Mouse (Mus musculus) limb, embryonic 12.5 days (tissue): ENCODE measurements at regions not wholly inside any gene's neighbourhood (a gene's known extent, or its start where the extent isn't known, plus 50 kb on each side); places are given as distances from the start of the nearest gene placed in this dataset.

Source experiments
- ATAC-seq: fragments of 200-750 bp; cut with Nextera tagmentation; 2 replicates; pipeline ENCODE4 v1.8.0; 2017; ENCODE audit warnings: low read depth, moderate TSS enrichment; ENCODE audit not compliant: insufficient number of reproducible peaks, insufficient read depth, low FRiP score, low TSS enrichment
- H3K27ac ChIP-seq: fragments of 300-500 bp; sonication (generic); 2 replicates; pipeline ENCODE4 v1.5.1; 2016; ENCODE audit warnings: mild to moderate bottlenecking, moderate library complexity
- H3K27me3 ChIP-seq: fragments of 300-500 bp; sonication (generic); 2 replicates; pipeline ENCODE4 v1.6.1; 2016; ENCODE audit warnings: mild to moderate bottlenecking, moderate library complexity
- H3K36me3 ChIP-seq: fragments of 300-500 bp; sonication (generic); 2 replicates; pipeline ENCODE4 v1.6.1; 2016; ENCODE audit warnings: mild to moderate bottlenecking, moderate library complexity
- H3K4me1 ChIP-seq: fragments of 300-500 bp; sonication (generic); replicated peaks from 2 replicates; pipeline ENCODE4 v1.6.1; 2016
- H3K4me2 ChIP-seq: fragments of 300-500 bp; sonication (generic); 2 replicates; pipeline ENCODE4 v1.6.1; 2016; ENCODE audit warnings: mild to moderate bottlenecking, moderate library complexity
- H3K4me3 ChIP-seq: fragments of 300-500 bp; sonication (generic); replicated peaks from 2 replicates; pipeline ENCODE4 v1.5.1; 2016; ENCODE audit warnings: mild to moderate bottlenecking
- H3K9ac ChIP-seq: fragments of 300-500 bp; sonication (generic); replicated peaks from 2 replicates; pipeline ENCODE4 v1.6.1; 2016; ENCODE audit warnings: mild to moderate bottlenecking, moderate library complexity
- H3K9me3 ChIP-seq: fragments of 300-500 bp; sonication (generic); 2 replicates; pipeline ENCODE4 v1.6.1; 2016; ENCODE audit warnings: mild to moderate bottlenecking, moderate library complexity
- WGBS: fragments of 180-500 bp; shearing (Covaris S2); methylation state at CpG from one replicate; pipeline ENCODE4 v1.1.7; 2016; 5-methylcytosine and 5-hydroxymethylcytosine counted together

GRCm38 (mm10) chr2:101371834-101372493 is 252.6 kb upstream of the Rag2 start:
- WGBS: 83% methylated on average over 7 of the region's 7 CpGs
- no peak for ATAC-seq

GRCm38 (mm10) chr2:101380595-101380994 is 243.9 kb upstream of the Rag2 start:
- Histone ChIP-seq H3K4me1 (no peaks in the 10 kb centered on the region), H3K4me2 (no peak overlapping the region), H3K27ac (no peak overlapping the region), H3K4me3 (no peak overlapping the region), H3K27me3 (no peaks in the 10 kb centered on the region), H3K9me3 (no peaks in the 10 kb centered on the region), H3K36me3 (no peaks in the 10 kb centered on the region), H3K9ac (no peak overlapping the region)
- WGBS: 74% methylated on average over 6 of the region's 6 CpGs
- no peak for ATAC-seq

More at GRCm38 (mm10) chr2:101371834-101372493, 252.6 kb upstream of the Rag2 start:
- Histone ChIP-seq H3K9me3 (no peaks in the 10 kb centered on the region), H3K4me2 (no peak overlapping the region), H3K27me3 (no peaks in the 10 kb centered on the region), H3K4me1 (no peaks in the 10 kb centered on the region), H3K36me3 (no peaks in the 10 kb centered on the region), H3K4me3 (no peak overlapping the region), H3K9ac (no peak overlapping the region), H3K27ac (no peak overlapping the region)

- ATAC-seq: no peak
- Histone ChIP-seq H3K4me3 (no peak overlapping the region), H3K4me1 (no peaks in the 10 kb centered on the region), H3K4me2 (no peak overlapping the region), H3K9ac (no peak overlapping the region), H3K27me3 (no peaks in the 10 kb centered on the region), H3K9me3 (no peaks in the 10 kb centered on the region), H3K36me3 (no peaks in the 10 kb centered on the region), H3K27ac (no peak overlapping the region)
- WGBS: 100% methylated on average over 1 of the region's 1 CpGs
Observed at GRCm38 (mm10) chr2:101415002-101415401, 209.5 kb upstream of the Rag2 start.

DNA sequence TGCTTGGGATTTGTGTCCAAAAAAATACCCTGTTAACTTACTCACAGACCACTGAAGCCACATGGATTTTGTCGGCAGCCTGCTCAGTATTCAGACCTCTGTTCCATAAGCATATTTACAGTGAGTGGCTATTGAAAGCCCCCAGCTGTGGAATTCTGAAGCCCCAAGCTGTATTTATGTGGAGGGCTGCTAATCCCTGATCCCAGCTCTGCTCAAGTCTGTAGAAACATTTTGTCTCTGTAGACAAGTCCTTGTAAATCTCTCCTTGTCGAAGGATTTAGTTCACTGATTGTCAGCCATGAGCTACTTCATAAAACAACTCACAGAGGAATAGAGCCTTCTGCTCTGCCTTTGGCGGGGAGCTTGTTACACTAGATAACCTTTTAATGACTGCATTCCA is 207.8 kb upstream of the Rag2 start:
- no peak for ATAC-seq
- Histone ChIP-seq H3K27ac (no peak overlapping the region), H3K4me2 (no peak overlapping the region), H3K4me1 (no peaks in the 10 kb centered on the region), H3K27me3 (no peaks in the 10 kb centered on the region), H3K4me3 (no peak overlapping the region), H3K36me3 (no peaks in the 10 kb centered on the region), H3K9ac (no peak overlapping the region), H3K9me3 (no peaks in the 10 kb centered on the region)
- WGBS: 66% methylated on average over 3 of the region's 3 CpGs

- Histone ChIP-seq H3K4me3 (no peak overlapping the region), H3K4me2 (no peak overlapping the region), H3K36me3 (no peaks in the 10 kb centered on the region), H3K4me1 (no peaks in the 10 kb centered on the region), H3K9me3 (no peaks in the 10 kb centered on the region), H3K9ac (no peak overlapping the region), H3K27ac (no peak overlapping the region), H3K27me3 (no peaks in the 10 kb centered on the region)
- ATAC-seq: no peak
- WGBS: 80% methylated on average over 8 of the region's 8 CpGs
Observed at GRCm38 (mm10) chr2:101433141-101433895, 191.2 kb upstream of the Rag2 start.

DNA sequence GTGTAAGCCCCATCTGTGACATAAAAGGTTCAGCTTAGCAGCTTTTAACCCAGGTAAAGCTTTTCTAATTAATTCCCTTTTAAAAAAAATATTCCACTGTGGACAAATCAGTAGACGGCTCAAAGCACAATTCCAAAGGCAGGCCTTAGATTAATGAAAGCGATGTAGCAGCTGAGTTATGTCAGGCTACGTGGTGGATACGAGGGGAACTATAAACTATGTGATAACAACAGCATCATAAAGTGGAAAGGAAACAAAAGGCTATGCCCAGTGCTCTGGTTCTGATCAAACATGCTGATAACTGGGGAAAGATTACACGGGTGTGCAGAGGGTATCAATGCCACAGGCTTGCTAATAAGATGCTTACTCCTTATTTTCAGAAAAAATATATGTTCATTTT is 184.3 kb upstream of the Rag2 start:
- 53% methylated on average over 5 of the region's 5 CpGs for WGBS
- no peak overlapping the region for H3K27ac ChIP-seq
- no peaks in the 10 kb centered on the region for H3K36me3 ChIP-seq
- no peak overlapping the region for H3K4me2 ChIP-seq
- no peaks in the 10 kb centered on the region for H3K27me3 ChIP-seq
- H3K9ac ChIP-seq: no peak overlapping the region
- no peak overlapping the region for H3K4me3 ChIP-seq
- ATAC-seq: no peak
- no peaks in the 10 kb centered on the region for H3K4me1 ChIP-seq
- H3K9me3 ChIP-seq: no peaks in the 10 kb centered on the region

GRCm38 (mm10) chr2:101441081-101441630 is 183.4 kb upstream of the Rag2 start:
- H3K27ac ChIP-seq: no peak overlapping the region
- no peak overlapping the region for H3K4me2 ChIP-seq
- no peaks in the 10 kb centered on the region for H3K4me1 ChIP-seq
- no peak overlapping the region for H3K9ac ChIP-seq
- H3K27me3 ChIP-seq: no peaks in the 10 kb centered on the region
- H3K4me3 ChIP-seq: no peak overlapping the region
- ATAC-seq: no peak
- no peaks in the 10 kb centered on the region for H3K9me3 ChIP-seq
- H3K36me3 ChIP-seq: no peaks in the 10 kb centered on the region
- 95% methylated on average over 5 of the region's 5 CpGs for WGBS

DNA sequence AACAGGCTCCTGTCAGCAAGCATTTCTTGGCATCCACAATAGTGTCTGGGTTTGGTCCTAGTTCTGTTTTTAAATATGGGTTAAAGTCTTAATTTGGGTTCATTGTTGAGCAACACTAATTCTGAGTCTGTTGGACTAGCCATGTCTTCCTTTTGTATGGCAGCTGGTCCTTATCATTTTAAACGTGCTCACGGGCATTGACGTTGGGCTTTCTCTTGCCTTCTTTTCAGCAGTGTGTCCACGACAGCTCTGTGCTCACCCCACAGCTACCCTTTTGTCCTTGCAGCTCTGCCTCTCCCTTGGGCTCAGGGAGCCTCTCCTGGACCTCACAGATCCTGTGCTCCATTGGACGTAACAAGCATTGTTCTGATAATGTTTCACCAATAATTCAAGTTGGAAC is 168.9 kb upstream of the Rag2 start:
- H3K9me3 ChIP-seq: no peaks in the 10 kb centered on the region
- H3K4me3 ChIP-seq: no peak overlapping the region
- ATAC-seq: no peak
- no peaks in the 10 kb centered on the region for H3K36me3 ChIP-seq
- 84% methylated on average over 5 of the region's 5 CpGs for WGBS
- H3K4me2 ChIP-seq: no peak overlapping the region
- H3K27ac ChIP-seq: no peak overlapping the region
- H3K9ac ChIP-seq: no peak overlapping the region
- H3K27me3 ChIP-seq: no peaks in the 10 kb centered on the region
- H3K4me1 ChIP-seq: no peaks in the 10 kb centered on the region

DNA sequence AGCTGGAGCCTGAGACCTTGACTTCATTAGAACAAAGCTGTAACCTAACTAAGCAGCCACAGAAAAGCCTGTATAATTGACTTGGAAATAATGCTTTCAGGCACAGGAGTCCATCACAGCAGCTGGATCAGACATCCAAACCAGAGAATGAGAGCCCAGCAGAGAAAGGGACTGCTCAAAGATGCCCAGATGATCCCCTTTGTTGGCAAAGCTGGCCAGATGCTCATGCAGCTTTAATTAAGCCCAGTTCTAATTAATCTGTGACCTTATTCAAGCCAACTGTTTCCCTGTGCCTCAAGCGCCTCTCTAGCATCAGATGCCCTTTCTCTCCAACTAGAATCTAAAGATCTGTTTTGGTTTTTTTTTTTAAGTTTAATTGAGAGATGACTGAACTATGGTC is 165.6 kb upstream of the Rag2 start:
- no peak for ATAC-seq
- WGBS: 79% methylated on average over 1 of the region's 1 CpGs

DNA sequence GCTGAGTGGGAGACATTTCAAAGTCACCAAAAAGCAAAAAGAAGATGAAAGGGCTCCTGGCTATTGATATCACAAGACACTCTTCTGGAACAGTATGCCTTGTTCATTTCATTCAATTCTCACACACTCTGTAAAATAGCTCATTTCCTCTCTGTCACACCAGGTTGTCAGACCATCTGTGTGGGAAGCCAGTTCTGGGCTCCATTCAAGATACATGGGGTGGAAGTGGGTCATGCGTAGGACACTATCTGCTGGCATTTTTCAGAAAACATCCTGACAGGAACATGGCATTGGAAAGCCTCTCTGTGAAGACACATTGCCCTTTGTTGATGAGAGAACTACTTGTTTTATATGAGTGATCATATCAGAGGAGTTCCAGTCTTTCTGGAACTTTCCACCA is 162.1 kb upstream of the Rag2 start:
- H3K27ac ChIP-seq: no peak overlapping the region
- ATAC-seq: no peak
- peaks cover 3% of the 10 kb centered on the region; the same call in 1 of the 2 replicates for H3K4me1 ChIP-seq
- no peaks in the 10 kb centered on the region for H3K36me3 ChIP-seq
- H3K4me3 ChIP-seq: no peak overlapping the region
- H3K9ac ChIP-seq: no peak overlapping the region
- 93% methylated on average over 1 of the region's 1 CpGs for WGBS
- no peak overlapping the region for H3K4me2 ChIP-seq
- H3K27me3 ChIP-seq: no peaks in the 10 kb centered on the region
- H3K9me3 ChIP-seq: no peaks in the 10 kb centered on the region

More for the DNA sequence above, 165.6 kb upstream of the Rag2 start:
- Histone ChIP-seq H3K27me3 (no peaks in the 10 kb centered on the region), H3K27ac (no peak overlapping the region), H3K36me3 (no peaks in the 10 kb centered on the region), H3K4me3 (no peak overlapping the region), H3K9ac (no peak overlapping the region), H3K4me2 (no peak overlapping the region), H3K4me1 (no peaks in the 10 kb centered on the region), H3K9me3 (no peaks in the 10 kb centered on the region)

- Histone ChIP-seq H3K27me3 (no peaks in the 10 kb centered on the region), H3K36me3 (no peaks in the 10 kb centered on the region), H3K4me1 (peaks cover 3% of the 10 kb centered on the region; the same call in 1 of the 2 replicates), H3K9ac (no peak overlapping the region), H3K4me2 (no peak overlapping the region), H3K27ac (no peak overlapping the region), H3K4me3 (no peak overlapping the region), H3K9me3 (no peaks in the 10 kb centered on the region)
- 62% methylated on average over 9 of the region's 9 CpGs for WGBS
- peak; percentile 31; the same call in 1 of the 2 replicates for ATAC-seq
Observed at GRCm38 (mm10) chr2:101464291-101465140, 160.0 kb upstream of the Rag2 start.
